Mouse (Mus musculus): ENCODE data around the gene Nrxn2. TPM values are rescaled to one million over a fixed set of nuclear protein-coding genes. Genes with fewer than 3 reads are reported as not detected.

Nrxn2 gene
- total RNA-seq, 2 experiments from 2014 or later, result 695 to 758 TPM

- DNase-seq, result no peak
These were observed 28.7 kb upstream of the Nrxn2 start for GRCm38 (mm10) chr19:6389803-6390202.

GRCm38 (mm10) chr19:6390251-6390650 is 28.3 kb upstream of the Nrxn2 start:
- intact Hi-C loops (cut with DNase I), result no loop called here

More at GRCm38 (mm10) chr19:6389803-6390202, 28.7 kb upstream of the Nrxn2 start:
- intact Hi-C loops (cut with DNase I), result no loop called here

GRCm38 (mm10) chr19:6392743-6393393 is 25.7 kb upstream of the Nrxn2 start:
- intact Hi-C loops (cut with DNase I), result no loop called here

More at GRCm38 (mm10) chr19:6390251-6390650, 28.3 kb upstream of the Nrxn2 start:
- no peak for DNase-seq

GRCm38 (mm10) chr19:6393637-6394036 is 24.9 kb upstream of the Nrxn2 start:
- intact Hi-C loops (cut with DNase I), result no loop called here
- DNase-seq, result no peak

More at GRCm38 (mm10) chr19:6392743-6393393, 25.7 kb upstream of the Nrxn2 start:
- DNase-seq, result no peak

GRCm38 (mm10) chr19:6396237-6396636 is 22.3 kb upstream of the Nrxn2 start:
- intact Hi-C loops (cut with DNase I), result no loop called here
- no peak for DNase-seq

- DNase-seq, result no peak
- intact Hi-C loops (cut with DNase I), result no loop called here
These were observed 20.8 kb upstream of the Nrxn2 start for GRCm38 (mm10) chr19:6397582-6398249.

GRCm38 (mm10) chr19:6398447-6399284 is 19.9 kb upstream of the Nrxn2 start:
- intact Hi-C loops (cut with DNase I), result no loop called here
- DNase-seq, result peak; percentile 67

- intact Hi-C loops (cut with DNase I), result no loop called here
- no peak for DNase-seq
These were observed 19.0 kb upstream of the Nrxn2 start, which contains the start of gene Rasgrp2 for GRCm38 (mm10) chr19:6399285-6400095. TSS of gene Rasgrp2 (plus strand) at chr19:6399340.

GRCm38 (mm10) chr19:6400096-6401086 is 18.1 kb upstream of the Nrxn2 start:
- intact Hi-C loops (cut with DNase I), result no loop called here
- DNase-seq, result no peak

GRCm38 (mm10) chr19:6401131-6401815 is 17.3 kb upstream of the Nrxn2 start:
- peak; percentile 71 for DNase-seq
- intact Hi-C loops (cut with DNase I), result no loop called here

- intact Hi-C loops (cut with DNase I), result no loop called here
- DNase-seq, result no peak
These were observed 16.6 kb upstream of the Nrxn2 start for GRCm38 (mm10) chr19:6401951-6402350.

GRCm38 (mm10) chr19:6403869-6404268 is 14.7 kb upstream of the Nrxn2 start:
- no peak for DNase-seq
- intact Hi-C loops (cut with DNase I), result no loop called here

- intact Hi-C loops (cut with DNase I), result no loop called here
These were observed 13.1 kb upstream of the Nrxn2 start for GRCm38 (mm10) chr19:6405433-6405832.

GRCm38 (mm10) chr19:6407109-6407508 is 11.4 kb upstream of the Nrxn2 start:
- DNase-seq, result no peak
- intact Hi-C loops (cut with DNase I), result no loop called here

More at GRCm38 (mm10) chr19:6405433-6405832, 13.1 kb upstream of the Nrxn2 start:
- no peak for DNase-seq

- intact Hi-C loops (cut with DNase I), result no loop called here
- no peak for DNase-seq
These were observed 10.6 kb upstream of the Nrxn2 start for GRCm38 (mm10) chr19:6407816-6408510.

GRCm38 (mm10) chr19:6408749-6409148 is 9.8 kb upstream of the Nrxn2 start:
- DNase-seq, result no peak
- intact Hi-C loops (cut with DNase I), result no loop called here

- intact Hi-C loops (cut with DNase I), result no loop called here
- no peak for DNase-seq
These were observed 9.4 kb upstream of the Nrxn2 start for GRCm38 (mm10) chr19:6409176-6409575.

GRCm38 (mm10) chr19:6409936-6410335 is 8.6 kb upstream of the Nrxn2 start:
- intact Hi-C loops (cut with DNase I), result no loop called here
- DNase-seq, result no peak

Data from left cerebral cortex, postnatal 4 days (tissue).